Mouse (Mus musculus) thymus, postnatal 10 days (tissue): ENCODE results near the gene Mlf1.

Experiments
- DNase-seq, 2 experiments: peaks; one replicate each; pipeline ENCODE4 v3.0.0; 2021; ENCODE audit warnings: low spot score in 2 of 2

The Mlf1 gene

DNA sequence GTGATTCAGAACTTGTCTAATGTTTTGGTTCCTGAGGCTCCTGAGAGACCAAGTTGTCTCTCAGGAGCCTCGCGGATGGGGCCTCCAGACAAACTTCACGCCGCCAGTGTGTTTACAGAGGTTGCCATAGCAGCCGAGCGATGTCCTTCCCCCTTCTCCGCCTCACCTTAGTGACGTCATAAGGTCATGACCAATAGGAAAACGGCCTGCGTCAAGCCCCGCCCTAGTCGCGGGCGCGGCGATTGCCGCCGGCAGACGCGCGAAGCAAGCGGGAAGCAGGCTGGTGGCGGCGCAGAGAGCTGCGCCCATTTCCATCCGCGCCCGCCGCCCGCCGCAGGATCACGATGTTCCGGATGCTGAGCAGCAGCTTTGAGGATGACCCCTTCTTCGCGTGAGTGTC, at the start of gene Mlf1:
Mlf1 (plus strand) TSS at position 226 of the 400 bp plus-strand sequence.
- peak; percentile 84 to 87 for DNase-seq

DNA sequence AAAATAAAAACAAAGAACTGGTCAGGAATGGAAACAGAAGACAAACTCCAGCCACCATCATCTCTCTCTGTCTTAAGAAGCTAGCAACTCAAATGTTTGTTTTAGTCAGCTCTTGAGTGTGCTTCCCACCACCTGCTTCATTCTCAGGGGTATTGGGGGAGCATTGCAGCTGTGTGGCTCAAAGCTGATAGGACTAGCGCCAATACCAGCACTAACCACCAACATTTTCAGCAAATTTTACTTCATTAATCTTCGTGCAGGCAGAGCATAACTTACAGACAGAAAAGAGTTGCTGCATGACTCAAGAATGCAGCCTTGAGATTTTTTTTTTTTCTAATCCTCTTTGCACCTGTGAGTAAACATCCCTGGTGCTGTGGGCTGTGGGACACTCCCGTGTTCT, 34.3 kb upstream of the Mlf1 start:
- DNase-seq: no peak

DNA sequence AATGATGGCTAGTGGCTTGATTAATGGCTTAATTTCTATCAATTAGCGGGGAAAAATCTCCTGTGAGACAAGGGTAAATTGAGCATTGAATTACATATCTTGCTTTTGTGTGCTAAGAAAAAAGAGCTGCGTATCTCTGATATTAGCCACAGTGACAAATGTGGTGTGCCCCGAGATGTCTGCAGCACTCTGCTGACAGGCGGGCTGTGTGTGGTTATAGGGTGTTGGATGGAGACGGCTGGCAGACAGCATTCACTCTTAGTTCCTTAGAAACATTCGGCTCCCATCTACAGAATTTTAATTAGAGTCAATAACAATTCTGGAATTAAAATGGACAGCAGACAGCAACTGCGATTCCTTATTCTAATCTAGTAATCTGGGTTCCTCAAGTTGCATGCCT, 33.0 kb upstream of the Mlf1 start:
- no peak for DNase-seq

DNA sequence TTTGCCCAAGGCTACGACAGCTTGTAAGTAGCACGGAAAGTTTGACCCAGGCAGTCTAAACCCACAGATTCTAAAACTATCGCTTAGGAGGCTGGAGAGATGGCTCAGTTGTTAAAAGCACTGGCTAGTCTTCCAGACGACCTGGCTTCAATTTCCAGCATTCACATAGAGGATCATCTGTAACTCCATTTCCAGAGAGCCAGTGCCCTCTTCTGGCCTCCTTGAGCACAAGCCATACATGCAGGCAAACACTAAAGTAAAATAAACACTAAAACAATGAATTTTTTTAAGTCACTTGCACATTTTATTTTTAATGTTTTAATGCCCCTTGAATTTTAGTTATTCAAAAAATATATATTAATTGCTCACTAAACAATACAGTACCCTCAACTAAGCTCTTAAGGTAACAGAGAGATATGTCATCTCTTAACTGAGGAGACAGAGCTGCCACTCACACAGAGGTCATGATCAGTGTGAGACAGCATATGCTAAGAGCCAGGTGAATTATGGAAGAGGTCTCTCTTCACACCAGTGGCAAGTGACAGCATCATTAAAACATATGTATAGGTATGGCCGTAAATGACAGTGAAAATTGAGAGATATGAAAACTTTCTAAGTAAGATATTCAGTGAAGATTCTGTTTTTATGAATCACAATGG, 30.8 kb upstream of the Mlf1 start:
- no peak for DNase-seq

DNA sequence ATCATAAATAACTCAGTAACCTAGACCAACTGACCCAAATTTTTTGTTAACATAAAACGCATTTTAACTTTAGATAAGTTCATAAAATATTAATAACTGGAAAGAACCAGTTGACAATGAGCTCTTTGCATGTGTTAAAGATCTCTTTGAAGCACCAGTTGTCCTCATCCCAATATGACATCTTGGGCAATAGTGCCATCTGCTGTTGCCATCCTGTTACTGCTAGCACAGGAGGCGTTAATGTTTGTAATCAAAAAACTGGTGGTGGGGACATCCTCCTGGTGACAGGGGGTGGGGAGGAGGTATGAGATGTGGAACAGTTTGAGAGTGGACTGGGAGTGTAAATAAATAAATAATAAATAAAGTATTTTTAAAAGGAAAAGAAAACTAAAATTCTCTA, 29.3 kb upstream of the Mlf1 start:
- DNase-seq: peak; percentile 23 to 48

DNA sequence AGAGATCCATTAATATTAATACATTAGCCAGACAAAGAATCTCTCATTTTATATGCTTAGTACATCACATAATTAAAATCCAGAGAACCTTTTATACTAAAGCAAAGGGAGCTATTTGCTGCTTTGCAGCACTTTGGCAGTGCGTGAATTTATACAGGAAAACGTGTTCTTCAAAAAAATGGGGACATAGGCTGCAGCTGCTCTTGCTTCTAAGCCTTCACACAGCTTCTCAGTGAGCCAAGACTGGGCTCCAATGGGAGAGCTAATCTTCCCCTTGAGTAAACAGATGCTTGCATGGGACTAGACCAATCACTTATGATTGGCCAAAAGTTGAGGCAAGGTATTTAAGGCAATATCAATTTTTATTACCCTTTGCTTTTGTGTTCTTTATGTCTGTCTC, 27.2 kb upstream of the Mlf1 start:
- no peak for DNase-seq

DNA sequence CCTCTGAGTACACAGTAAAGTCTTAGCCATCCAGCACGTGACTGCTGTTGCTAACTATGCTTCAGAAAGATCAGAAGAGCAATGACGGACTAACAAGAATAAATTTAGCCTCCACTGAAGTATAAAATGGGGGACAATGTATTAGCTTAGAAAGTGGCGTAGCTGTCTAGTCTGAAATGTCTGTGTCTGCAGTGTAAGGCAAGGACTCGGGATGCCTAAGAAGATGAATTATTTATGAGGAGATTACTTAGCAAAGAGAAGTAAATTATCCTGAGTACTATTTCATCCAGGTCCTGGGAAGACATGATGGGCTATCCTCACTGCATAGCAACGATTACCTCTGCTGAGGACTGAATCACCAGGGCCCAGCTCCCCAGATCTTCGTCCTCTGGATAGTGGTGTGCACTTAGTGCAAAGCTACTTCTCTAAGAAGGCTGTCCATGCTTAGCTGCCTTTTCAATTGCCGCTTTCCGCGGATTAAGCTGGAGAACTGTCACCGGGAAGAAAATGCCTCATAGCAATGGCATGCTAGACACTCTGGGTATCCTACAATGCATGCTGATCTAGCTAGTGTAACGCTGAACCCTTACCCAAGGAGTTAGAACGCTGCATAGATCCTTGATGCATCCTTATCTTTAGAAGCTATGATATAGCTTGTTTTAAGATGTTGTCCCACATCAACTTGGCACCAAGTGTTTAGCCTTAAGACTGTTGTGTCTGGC, 22.3 kb upstream of the Mlf1 start:
- DNase-seq: no peak

DNA sequence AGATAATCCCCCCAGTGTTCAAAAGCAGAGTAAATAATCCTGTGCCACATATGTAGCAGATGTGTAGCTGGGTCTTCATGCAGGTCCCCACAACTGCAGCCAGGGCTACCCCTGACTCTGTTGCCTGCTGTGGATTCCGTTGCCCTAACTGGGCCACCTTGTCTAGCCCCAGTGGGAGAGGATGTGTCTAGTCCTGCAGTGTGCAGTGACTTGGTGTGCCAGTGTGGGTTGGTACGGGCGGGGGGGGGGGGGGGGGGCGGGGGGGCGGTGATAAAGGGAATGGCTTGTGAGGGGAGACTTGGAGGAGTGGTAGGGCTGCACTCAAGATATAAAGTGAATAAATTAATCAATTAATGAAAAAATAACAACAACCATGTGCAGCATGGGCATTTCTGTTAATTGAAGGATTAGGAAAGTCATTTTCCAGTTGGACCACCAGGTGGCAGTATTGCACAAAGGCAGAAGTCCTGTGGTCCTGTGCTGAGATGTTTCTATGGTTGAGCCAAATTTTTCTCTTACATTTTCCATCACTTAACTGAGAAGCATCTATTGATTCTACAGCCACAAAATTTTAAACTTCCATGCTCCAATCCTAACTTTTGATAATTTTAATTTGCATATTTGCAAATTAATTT, 21.7 kb upstream of the Mlf1 start:
- DNase-seq: peak in 1 of 2 experiments; percentile 40

DNA sequence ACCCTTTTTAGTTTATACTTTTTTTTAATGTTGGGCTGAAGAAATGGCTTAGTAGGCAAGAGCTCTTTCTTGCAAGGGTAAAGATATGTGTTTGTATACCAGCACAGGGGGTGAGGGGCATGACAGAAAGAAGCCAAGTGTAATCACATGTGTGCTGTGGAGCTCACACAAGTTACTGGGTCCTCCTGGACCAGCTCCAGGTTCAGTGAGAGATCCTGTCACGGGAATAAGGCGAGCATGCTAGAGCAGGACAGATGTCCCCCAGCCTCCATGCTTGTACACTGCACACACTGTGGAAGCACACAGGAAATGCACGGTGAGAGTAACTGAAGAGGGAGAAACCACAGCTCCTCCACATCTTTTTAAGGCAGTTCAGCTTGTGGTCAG, 21.1 kb upstream of the Mlf1 start:
- DNase-seq: no peak

DNA sequence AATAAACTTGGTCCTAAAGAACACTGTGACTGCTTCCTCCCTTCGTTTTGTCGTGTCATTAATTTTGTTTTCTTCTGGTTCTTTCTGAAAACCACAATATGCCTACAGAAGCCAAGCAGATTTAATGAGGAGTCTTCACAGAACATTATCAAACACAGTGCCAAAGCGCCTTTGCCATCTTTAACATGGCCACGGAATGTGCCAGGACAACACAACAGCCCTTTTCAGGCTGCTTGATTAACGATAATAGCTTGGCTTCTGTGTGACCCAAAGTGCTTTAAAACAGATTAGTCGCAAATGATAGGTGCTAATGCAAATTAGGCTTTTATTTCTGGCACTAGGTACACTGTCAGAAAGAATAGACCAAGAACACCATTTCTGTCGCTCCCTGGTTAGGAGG, 15.5 kb upstream of the Mlf1 start:
- DNase-seq: no peak

DNA sequence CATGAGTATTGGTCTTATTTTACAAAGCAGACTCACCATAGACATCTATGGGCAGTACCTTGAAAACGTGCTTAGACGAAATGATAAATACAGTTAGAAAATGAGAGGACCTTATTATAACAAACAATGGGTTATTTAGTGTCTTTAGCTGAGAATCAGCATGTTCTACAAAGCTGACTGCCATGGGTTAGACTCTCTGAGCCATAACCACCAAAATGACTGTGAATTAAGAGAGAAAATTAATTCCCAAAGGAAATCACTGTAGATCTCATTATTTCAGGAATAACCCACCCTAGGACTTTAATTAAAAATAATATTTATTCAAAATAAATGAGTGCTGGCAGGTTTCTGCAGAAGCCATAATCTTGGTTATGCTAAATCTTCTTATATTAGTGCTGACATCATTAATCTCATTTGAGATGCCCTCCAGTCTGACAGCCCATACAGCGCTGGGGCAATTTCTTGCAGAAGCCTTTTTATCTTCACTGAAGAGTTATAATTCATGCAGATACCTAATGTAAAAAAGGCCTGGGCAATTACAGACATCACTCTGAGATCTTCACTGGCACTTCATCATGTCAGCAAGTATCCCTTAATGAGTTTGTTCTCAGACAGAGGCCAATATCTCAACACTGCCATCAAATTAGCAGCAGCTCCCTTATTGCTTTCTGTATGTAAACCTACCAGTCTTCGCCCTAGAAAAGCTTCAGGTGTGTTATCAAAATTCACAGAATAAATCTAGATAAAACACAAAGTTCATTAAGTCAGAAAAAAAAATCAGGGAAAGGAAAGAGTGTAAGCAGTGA, 7.6 kb upstream of the Mlf1 start:
- no peak for DNase-seq

DNA sequence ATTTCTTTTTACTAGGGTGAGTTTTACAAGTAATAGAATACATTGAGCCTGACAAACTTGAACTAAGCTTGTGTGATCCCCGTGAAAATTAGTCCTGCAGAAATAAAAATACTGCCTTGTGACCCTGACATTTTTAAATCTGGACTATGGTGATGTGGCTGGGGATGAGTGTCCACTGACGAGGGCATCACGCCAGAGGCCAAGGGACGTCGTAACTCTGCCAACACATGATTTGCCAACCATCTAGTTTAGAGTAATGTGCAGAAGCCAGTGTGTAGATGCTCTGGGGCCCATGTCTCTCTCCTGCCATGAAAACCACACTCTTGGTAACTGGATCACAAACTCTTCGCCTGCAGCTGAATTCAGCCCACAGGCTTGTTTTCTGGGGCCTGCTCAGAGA, 6.4 kb upstream of the Mlf1 start:
- DNase-seq: no peak

DNA sequence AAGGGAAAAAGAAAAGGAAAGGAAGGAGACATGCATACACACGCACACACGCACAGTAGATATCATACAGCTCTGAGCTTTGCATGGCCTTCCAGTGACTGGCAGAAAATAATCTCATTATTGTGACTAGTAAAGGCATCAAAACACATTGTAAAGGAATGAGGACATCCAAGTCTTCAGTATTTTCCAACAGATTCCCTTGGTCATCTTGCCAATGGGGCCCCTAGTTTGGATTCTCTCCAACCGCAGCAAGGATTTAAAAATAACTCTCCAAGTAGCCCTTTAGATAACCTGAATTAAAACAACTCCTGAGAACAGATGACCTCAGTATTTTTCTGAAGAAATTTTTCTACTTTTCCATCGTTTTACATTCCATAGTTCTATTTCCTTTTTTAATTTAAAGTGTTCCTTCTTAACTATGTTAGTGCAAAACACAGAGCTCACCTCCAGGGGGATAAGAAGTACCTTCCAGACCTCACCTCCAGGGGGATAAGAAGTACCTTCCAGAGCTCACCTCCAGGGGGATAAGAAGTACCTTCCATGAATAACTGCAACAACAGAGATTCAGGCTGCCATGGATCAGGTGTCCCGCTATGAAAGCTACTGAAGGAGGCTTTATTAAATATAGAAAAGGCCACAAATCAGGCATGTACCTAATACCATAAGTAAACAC, 4.4 kb upstream of the Mlf1 start:
- no peak for DNase-seq

DNA sequence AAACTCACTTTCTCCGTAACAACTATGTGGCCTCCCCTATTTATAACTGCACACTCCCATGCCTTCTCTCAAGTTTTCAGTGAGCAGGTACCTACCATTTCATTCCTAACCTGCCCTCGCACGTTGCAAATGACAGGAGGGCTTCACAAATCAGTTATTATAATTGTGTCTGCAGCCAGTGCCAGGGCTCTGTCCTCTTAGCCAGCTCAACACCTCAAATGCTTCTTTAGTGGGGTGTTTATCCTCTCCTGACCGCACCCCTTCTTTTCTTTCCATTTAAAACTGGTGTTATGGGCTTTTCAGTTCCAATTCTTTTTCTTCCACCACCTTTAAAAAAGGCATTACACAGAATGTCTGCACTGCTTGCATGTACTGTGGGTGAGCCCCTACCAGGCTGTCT, 1.7 kb upstream of the Mlf1 start:
- DNase-seq: no peak

DNA sequence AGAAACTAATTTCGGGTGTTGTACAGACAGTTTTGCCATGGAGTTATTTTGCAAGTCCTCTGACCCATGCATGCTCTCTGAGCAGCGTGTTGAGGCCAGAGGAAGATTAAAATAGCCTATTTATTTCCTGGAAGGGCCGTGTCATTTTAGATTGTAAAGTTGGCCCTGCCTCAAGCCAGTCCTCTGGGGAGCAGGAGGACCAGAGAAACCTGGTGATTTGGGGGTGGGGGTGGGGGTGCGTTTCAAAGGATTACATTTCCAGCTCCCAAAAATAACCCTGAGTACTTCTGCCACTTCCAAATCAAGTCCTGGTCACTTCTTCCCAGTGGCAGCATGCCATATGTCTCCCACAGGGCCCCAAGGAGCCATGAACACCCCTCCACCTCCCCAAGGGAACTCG, 1.1 kb upstream of the Mlf1 start:
- DNase-seq: no peak

DNA sequence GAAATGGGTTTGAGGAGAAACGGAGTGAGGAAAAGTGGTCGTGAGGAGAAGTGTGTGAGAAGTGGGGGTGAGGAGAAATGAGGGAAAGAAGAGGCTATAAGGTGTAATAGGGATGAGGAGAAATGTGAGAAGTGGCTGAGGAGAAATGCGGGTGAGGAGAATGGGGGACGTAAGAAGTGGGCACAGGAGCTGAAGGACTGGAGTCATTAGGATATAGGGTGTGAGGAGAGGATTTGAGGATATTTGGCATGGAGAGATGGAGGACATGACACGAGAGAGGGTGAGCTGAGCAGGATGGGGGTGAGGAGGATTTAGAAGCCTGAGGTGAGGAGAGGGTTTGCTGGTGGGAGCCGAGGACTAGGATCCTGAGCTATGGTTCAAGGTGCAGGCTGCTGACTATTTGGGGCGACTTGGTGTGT, 472 bp downstream of the Mlf1 start:
- DNase-seq: no peak

DNA sequence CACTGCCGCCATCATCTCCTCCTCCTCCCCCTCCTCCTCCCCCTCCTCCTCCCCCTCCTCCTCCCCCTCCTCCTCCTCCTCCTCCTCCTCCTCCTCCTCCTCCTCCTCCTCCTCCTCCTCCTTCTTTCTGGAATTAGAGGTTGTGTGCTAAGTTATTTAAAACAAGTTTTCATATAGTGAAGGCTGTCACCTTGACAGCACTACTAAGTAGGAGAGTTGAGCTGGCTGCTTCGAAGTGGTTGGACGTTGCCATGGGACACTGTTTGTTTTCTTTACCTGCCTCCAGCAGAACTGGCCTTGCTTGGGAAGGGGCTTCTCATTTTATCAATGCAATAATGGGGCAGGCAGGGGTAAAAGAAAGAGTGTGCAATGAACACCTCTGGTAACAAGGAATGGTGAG, 1.2 kb downstream of the Mlf1 start, which contains the start of gene Gm17402:
Gm17402 (minus strand) TSS at position 101 of the 400 bp plus-strand sequence.
- no peak for DNase-seq

DNA sequence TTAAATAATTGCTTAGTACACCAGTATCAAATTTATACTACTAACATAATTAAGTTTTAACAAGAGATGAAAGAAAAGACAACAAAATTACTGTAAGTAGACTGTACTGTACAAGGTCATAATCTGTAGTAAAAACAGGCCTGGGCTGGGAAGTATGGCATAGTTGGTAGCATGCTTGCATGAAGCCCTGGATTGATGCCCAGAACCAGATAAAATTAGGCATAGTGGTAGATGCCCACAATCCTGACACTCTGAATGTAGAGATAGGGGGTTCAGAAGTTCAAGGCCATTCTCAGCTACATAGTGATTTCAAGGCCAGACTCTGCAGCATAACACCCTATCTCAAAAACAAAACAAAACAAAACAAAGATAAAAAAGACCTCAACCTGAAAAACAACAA, 4.3 kb downstream of the Mlf1 start:
- DNase-seq: no peak

DNA sequence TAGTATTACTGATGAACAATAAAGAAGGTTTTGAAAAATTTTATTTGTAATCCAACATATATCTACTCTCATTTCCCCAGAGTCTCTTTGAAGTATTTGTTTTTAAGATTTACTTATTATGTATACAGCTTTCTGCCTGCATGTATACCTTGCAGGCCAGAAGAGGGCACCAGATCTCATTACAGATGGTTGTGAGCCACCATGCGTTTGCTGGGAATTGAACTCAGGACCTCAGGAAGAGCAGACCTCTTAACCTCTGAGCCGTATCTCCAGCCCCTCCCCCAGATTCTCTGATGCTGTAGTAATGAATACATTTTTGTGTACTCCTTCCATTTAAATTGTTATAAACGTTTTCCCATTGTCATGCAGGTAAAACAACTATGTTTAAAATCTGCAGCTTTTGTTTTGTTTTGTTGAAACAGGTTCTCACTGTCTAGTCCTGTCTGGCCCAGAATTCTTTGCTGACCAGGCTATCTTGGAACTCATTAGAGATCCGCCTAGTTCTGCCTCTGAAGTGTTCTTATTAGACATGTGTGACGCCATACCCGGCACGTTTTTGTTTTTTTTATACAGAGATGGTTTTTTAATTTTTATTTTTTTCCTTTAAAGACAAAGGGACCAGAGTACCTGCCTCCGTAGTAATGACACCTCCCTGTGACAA, 55.6 kb downstream of the Mlf1 start:
- no peak for DNase-seq

DNA sequence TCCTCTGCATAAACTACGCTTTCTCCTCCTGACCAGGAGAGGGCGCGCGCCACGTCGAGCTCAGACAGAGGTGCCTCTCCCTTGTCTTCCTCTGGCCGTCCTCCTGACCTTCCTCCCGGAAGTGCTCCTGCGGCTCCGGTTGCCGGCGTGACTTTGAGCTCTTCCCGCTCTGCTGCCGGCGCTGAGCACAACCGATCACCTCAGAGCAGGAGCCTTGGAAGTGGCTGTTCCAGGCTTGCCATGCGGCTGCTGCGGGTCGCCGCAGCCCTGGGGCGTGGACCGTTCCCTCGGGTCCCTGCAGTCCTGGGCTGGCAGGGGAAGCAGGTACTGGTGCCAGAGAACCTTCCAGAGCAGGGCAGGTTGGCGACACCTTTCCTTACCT, 56.1 kb downstream of the Mlf1 start, which contains the start of gene Gfm1:
Gfm1 (plus strand) TSS at position 98 of the 382 bp plus-strand sequence.
- DNase-seq: peak; percentile 73 to 86

DNA sequence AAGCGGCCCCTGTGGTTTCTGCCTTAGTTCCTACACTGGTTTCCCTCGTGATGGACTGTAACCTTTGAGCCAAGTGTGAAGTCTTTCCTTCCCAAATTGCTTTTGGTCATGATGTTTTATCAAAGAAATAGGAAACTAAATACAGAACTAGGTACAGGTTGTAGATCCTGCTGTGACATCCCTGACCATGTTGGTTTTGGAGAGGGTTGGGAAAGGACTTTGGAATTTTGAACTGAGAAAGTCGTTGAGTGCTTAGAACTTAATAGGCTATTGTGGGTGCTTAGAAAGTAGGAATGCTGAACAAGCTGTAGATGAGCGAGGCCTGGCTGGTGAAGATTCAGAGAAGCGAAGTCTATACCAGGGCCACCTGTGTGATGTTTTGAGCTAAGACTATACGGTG, 60.1 kb downstream of the Mlf1 start:
- no peak for DNase-seq
